Comparison of ENCODE assay signal across 8 mouse cellular contexts in genomic region chr10:61399156-61399734, GRCm38 (mm10). TPM values are rescaled to one million over a fixed set of nuclear protein-coding genes. Genes with fewer than 3 reads are reported as not detected.
A peak's percentile ranks its signal among the peaks of the same experiment; 100 is the strongest.
DNase-seq lines count a peak whose midpoint lies in the region; ATAC-seq and TF ChIP-seq lines count a peak whose summit lies in the region.

No protein-coding gene starts in this region.

- H3K27ac ChIP-seq in intestine, postnatal 0 days (ENCODE audit: low read depth, low read length) = no peak overlapping the region
- no peak overlapping the region for H3K27ac ChIP-seq in limb, embryonic 12.5 days
- no peak overlapping the region for H3K27ac ChIP-seq in midbrain, embryonic 14.5 days (replicated peaks; ENCODE audit: low read depth, low read length)
- H3K27ac ChIP-seq in stomach, embryonic 15.5 days = no peak overlapping the region

- H3K36me3 ChIP-seq in intestine, postnatal 0 days (ENCODE audit: control insufficient read depth, insufficient read depth) = no peaks in the 10 kb centered on the region
- no peaks in the 10 kb centered on the region for H3K36me3 ChIP-seq in limb, embryonic 12.5 days
- no peaks in the 10 kb centered on the region for H3K36me3 ChIP-seq in midbrain, embryonic 14.5 days (ENCODE audit: control insufficient read depth, insufficient read depth, low read length)
- no peaks in the 10 kb centered on the region for H3K36me3 ChIP-seq in stomach, embryonic 15.5 days

- no peak overlapping the region for H3K9ac ChIP-seq in intestine, postnatal 0 days (ENCODE audit: low read depth, low read length)
- no peak overlapping the region for H3K9ac ChIP-seq in limb, embryonic 12.5 days (replicated peaks)
- no peak overlapping the region for H3K9ac ChIP-seq in midbrain, embryonic 14.5 days (replicated peaks; ENCODE audit: low read length)
- no peak overlapping the region for H3K9ac ChIP-seq in stomach, embryonic 15.5 days

- no peak overlapping the region for H3K4me3 ChIP-seq in intestine, postnatal 0 days (ENCODE audit: low read depth, low read length)
- H3K4me3 ChIP-seq in limb, embryonic 12.5 days (replicated peaks) = no peak overlapping the region
- no peak overlapping the region for H3K4me3 ChIP-seq in midbrain, embryonic 14.5 days (replicated peaks; ENCODE audit: low read depth, low read length)
- H3K4me3 ChIP-seq in stomach, embryonic 15.5 days (replicated peaks) = no peak overlapping the region

- DNase-seq in urinary bladder, adult 18-20 months (ENCODE audit: low spot score in 2 of 2) = peak; percentile 25 to 30
- no peak for DNase-seq in urinary bladder, postnatal 10 days (ENCODE audit: low spot score)
- DNase-seq in embryo, embryonic 10.5 days (ENCODE audit: low spot score) = peak; percentile 93
- peak; percentile 67 to 70 for DNase-seq in gastrocnemius, postnatal 4 days (ENCODE audit: low spot score in 2 of 2)
- peak; percentile 91 for DNase-seq in midbrain, embryonic 14.5 days

- 25% methylated on average over 13 of the region's 13 CpGs for WGBS in intestine, postnatal 0 days
- 29% methylated on average over 13 of the region's 13 CpGs for WGBS in limb, embryonic 12.5 days
- WGBS in midbrain, embryonic 14.5 days = 23% methylated on average over 13 of the region's 13 CpGs
- 26% methylated on average over 13 of the region's 13 CpGs for WGBS in stomach, embryonic 15.5 days

- H3K27me3 ChIP-seq in intestine, postnatal 0 days (replicated peaks; ENCODE audit: control insufficient read depth, insufficient read depth, low read length) = 0 out of 2 replicates have a peak, but pooled peaks cover 4% of the 10 kb centered on the region
- peaks cover under 1% of the 10 kb centered on the region for H3K27me3 ChIP-seq in limb, embryonic 12.5 days
- H3K27me3 ChIP-seq in midbrain, embryonic 14.5 days (ENCODE audit: control insufficient read depth, insufficient read depth, low read length) = no peaks in the 10 kb centered on the region
- no peaks in the 10 kb centered on the region for H3K27me3 ChIP-seq in stomach, embryonic 15.5 days (replicated peaks)

- H3K4me1 ChIP-seq in intestine, postnatal 0 days (replicated peaks; ENCODE audit: control insufficient read depth, insufficient read depth, low read length) = no peaks in the 10 kb centered on the region
- H3K4me1 ChIP-seq in limb, embryonic 12.5 days (replicated peaks) = peaks cover 9% of the 10 kb centered on the region; the same call in 1 of the 2 replicates
- no peaks in the 10 kb centered on the region for H3K4me1 ChIP-seq in midbrain, embryonic 14.5 days (ENCODE audit: control insufficient read depth, insufficient read depth, low read length)
- H3K4me1 ChIP-seq in stomach, embryonic 15.5 days = peaks cover 6% of the 10 kb centered on the region; the same call in 1 of the 2 replicates

- peak; percentile 54 for ATAC-seq in intestine, postnatal 0 days
- peak; percentile 69 for ATAC-seq in limb, embryonic 12.5 days (ENCODE audit: insufficient number of reproducible peaks, insufficient read depth, low FRiP score, low TSS enrichment, low read depth)
- ATAC-seq in midbrain, embryonic 14.5 days (ENCODE audit: low FRiP score, low TSS enrichment) = peak; percentile 81
- ATAC-seq in stomach, embryonic 15.5 days (ENCODE audit: insufficient read depth, low FRiP score, low read depth) = peak; percentile 55

- H3K9me3 ChIP-seq in intestine, postnatal 0 days (ENCODE audit: control insufficient read depth) = no peaks in the 10 kb centered on the region
- no peaks in the 10 kb centered on the region for H3K9me3 ChIP-seq in limb, embryonic 12.5 days
- H3K9me3 ChIP-seq in midbrain, embryonic 14.5 days (ENCODE audit: control insufficient read depth, low read length) = no peaks in the 10 kb centered on the region
- no peaks in the 10 kb centered on the region for H3K9me3 ChIP-seq in stomach, embryonic 15.5 days

- peak; percentile 94 for TF ChIP-seq CTCF in intestine, postnatal 0 days (IDR thresholded peaks at IDR 0.05; ENCODE audit: low read depth)

- H3K4me2 ChIP-seq in intestine, postnatal 0 days (replicated peaks; ENCODE audit: low read depth) = no peak overlapping the region
- H3K4me2 ChIP-seq in limb, embryonic 12.5 days = no peak overlapping the region
- H3K4me2 ChIP-seq in midbrain, embryonic 14.5 days (ENCODE audit: low read length) = no peak overlapping the region
- H3K4me2 ChIP-seq in stomach, embryonic 15.5 days = no peak overlapping the region

RNA-seq across cellular contexts. Expression of gene Pald1, which starts 15.9 kb away (rescaled TPM):
- 10 to 100 TPM; 32.1 to 35.9 TPM for total RNA-seq in gastrocnemius, postnatal 4 days (2021)
- 4.1 and 4.4 TPM in 2 replicates for polyA plus RNA-seq in intestine, postnatal 0 days (2015; fragmentation: Nextera tagmentation; extraction: Ambion mirVana)
- 25.3 and 25.8 TPM in 2 replicates for polyA plus RNA-seq in limb, embryonic 12.5 days (2016; fragmentation: Nextera tagmentation; extraction: Ambion mirVana)
- polyA plus RNA-seq in midbrain, embryonic 14.5 days (2014; fragmentation: Nextera tagmentation; extraction: Ambion mirVana) = 16.5 and 18.7 TPM in 2 replicates
- 16.9 and 18.7 TPM in 2 replicates for polyA plus RNA-seq in stomach, embryonic 15.5 days (2015; fragmentation: Nextera tagmentation; extraction: Ambion mirVana)

RNA-seq across cellular contexts. Expression of gene Nodal, which starts 18.5 kb away (rescaled TPM):
- under 1 TPM in 1 of 2 experiments, not detected in 1; 0.25 TPM for total RNA-seq in gastrocnemius, postnatal 4 days (2021)
- polyA plus RNA-seq in intestine, postnatal 0 days (2015; fragmentation: Nextera tagmentation; extraction: Ambion mirVana) = 0.10 TPM in 1 of 2 replicates, not detected in the other
- 0.26 TPM in 1 of 2 replicates, not detected in the other for polyA plus RNA-seq in limb, embryonic 12.5 days (2016; fragmentation: Nextera tagmentation; extraction: Ambion mirVana)
- polyA plus RNA-seq in midbrain, embryonic 14.5 days (2014; fragmentation: Nextera tagmentation; extraction: Ambion mirVana) = not detected in 2 replicates
- 0.15 and 0.18 TPM in 2 replicates for polyA plus RNA-seq in stomach, embryonic 15.5 days (2015; fragmentation: Nextera tagmentation; extraction: Ambion mirVana)

RNA-seq across cellular contexts. Expression of gene Eif4ebp2, which starts 53.2 kb away (rescaled TPM):
- total RNA-seq in gastrocnemius, postnatal 4 days (2021) = 100 to 1,000 TPM; 123 to 124 TPM
- 53.1 and 55.0 TPM in 2 replicates for polyA plus RNA-seq in intestine, postnatal 0 days (2015; fragmentation: Nextera tagmentation; extraction: Ambion mirVana)
- 60.2 and 72.2 TPM in 2 replicates for polyA plus RNA-seq in limb, embryonic 12.5 days (2016; fragmentation: Nextera tagmentation; extraction: Ambion mirVana)
- polyA plus RNA-seq in midbrain, embryonic 14.5 days (2014; fragmentation: Nextera tagmentation; extraction: Ambion mirVana) = 46.8 and 53.7 TPM in 2 replicates
- 72.3 and 77.5 TPM in 2 replicates for polyA plus RNA-seq in stomach, embryonic 15.5 days (2015; fragmentation: Nextera tagmentation; extraction: Ambion mirVana)
